Mouse (Mus musculus) heart, postnatal 0 days (tissue): ENCODE data around the gene Lgi4.

Source experiments
- CTCF ChIP-seq: IDR thresholded peaks from 2 replicates; pipeline ENCODE4 v1.5.1; 2016; ENCODE audit warnings: antibody characterized with exemption, control low read depth, low read depth
- EP300 ChIP-seq: IDR thresholded peaks from 2 replicates; pipeline ENCODE4 v1.6.1; 2016; ENCODE audit warnings: antibody characterized with exemption, low read depth

DNA sequence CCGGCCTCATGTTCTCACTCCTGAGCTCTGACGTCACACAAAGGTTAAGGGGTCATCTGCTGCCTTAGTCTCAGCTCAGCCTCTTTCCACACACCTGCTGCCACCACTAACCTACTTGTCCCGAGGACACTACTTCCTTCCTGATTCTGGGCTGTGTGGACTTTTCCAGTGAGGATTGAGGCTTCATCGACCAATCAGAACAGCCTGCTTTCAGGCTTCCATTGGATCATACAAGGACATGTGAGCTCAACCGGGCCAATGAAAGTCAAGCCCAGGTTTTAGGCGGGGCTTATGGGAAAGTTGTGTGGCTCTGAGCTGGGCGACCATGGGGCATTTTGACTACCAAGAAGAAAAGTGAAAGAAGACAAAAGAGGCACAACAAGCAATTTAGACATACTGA lies 22.2 kb upstream of the Lgi4 start:
- TF ChIP-seq CTCF = no peak
- TF ChIP-seq EP300 = no peak
